Comparison of ENCODE assay signal across 30 mouse cellular contexts in the genomic region with DNA sequence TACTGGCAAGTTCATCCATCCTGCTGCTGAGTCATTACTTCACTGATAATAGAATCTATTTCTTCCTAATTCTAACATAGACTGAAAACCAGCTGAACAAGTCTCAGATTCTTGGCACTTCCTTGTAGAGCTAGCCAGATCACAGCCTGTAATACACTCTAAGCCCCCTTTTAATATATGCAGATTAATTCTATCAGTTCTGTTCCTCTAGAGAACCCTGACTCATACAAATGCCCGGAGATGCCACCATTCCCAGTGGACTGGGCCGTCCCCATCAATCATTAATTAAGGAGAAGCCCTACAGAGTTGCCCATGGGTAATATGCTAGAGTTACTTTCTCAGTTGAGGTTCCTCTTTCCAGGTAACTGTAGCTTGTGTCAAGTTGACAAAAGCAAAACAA. TPM values are rescaled to one million over a fixed set of nuclear protein-coding genes. Genes with fewer than 3 reads are reported as not detected.
DNase-seq lines count a peak whose midpoint lies in the region; ATAC-seq lines count a peak whose summit lies in the region.
"Had no signal": no experiment of that assay in that cellular context is flagged by ENCODE, and none has a peak within 500 bp of the region (broad histone marks: within the 10 kb centered on the region; RNA-seq: fewer than 3 reads in every experiment).

No protein-coding gene starts in this region.

- no peak overlapping the region for H3K9ac ChIP-seq in kidney, embryonic 14.5 days (ENCODE audit: low read depth, low read length)
- no peak overlapping the region for H3K9ac ChIP-seq in midbrain, embryonic 12.5 days (replicated peaks)
- no peak overlapping the region for H3K9ac ChIP-seq in midbrain, embryonic 13.5 days (replicated peaks)
- no peak overlapping the region for H3K9ac ChIP-seq in stomach, embryonic 16.5 days (ENCODE audit: low read length)
- H3K9ac ChIP-seq: embryonic facial prominence, embryonic 15.5 days; forebrain, embryonic 15.5 days; heart, embryonic 13.5 days; hindbrain, embryonic 13.5 days had no signal

- no peaks in the 10 kb centered on the region for H3K27me3 ChIP-seq in kidney, embryonic 14.5 days (ENCODE audit: control insufficient read depth, insufficient read depth, low read length)
- no peaks in the 10 kb centered on the region for H3K27me3 ChIP-seq in midbrain, embryonic 12.5 days
- H3K27me3 ChIP-seq in midbrain, embryonic 13.5 days, result no peaks in the 10 kb centered on the region
- no peaks in the 10 kb centered on the region for H3K27me3 ChIP-seq in stomach, embryonic 16.5 days (ENCODE audit: control insufficient read depth, insufficient read depth, low read length)
- H3K27me3 ChIP-seq: embryonic facial prominence, embryonic 15.5 days; forebrain, embryonic 15.5 days; heart, embryonic 13.5 days; hindbrain, embryonic 13.5 days had no signal

- H3K9me3 ChIP-seq in kidney, embryonic 14.5 days (ENCODE audit: control insufficient read depth, low read length), result no peaks in the 10 kb centered on the region
- no peaks in the 10 kb centered on the region for H3K9me3 ChIP-seq in midbrain, embryonic 12.5 days
- H3K9me3 ChIP-seq in midbrain, embryonic 13.5 days, result no peaks in the 10 kb centered on the region
- H3K9me3 ChIP-seq in stomach, embryonic 16.5 days (replicated peaks; ENCODE audit: control insufficient read depth, low read length), result no peaks in the 10 kb centered on the region
- H3K9me3 ChIP-seq: embryonic facial prominence, embryonic 15.5 days; forebrain, embryonic 10.5 days; forebrain, embryonic 15.5 days; hindbrain, embryonic 13.5 days had no signal

- 68% methylated on average over 2 of the region's 2 CpGs for whole genome bisulfite sequencing in kidney, embryonic 14.5 days
- WGBS in midbrain, embryonic 12.5 days, result 71% methylated on average over 2 of the region's 2 CpGs
- WGBS in midbrain, embryonic 13.5 days, result 68% methylated on average over 2 of the region's 2 CpGs
- WGBS in stomach, embryonic 16.5 days, result 74% methylated on average over 2 of the region's 2 CpGs

- H3K27ac ChIP-seq in kidney, embryonic 14.5 days (ENCODE audit: low read depth, low read length), result no peak overlapping the region
- no peak overlapping the region for H3K27ac ChIP-seq in midbrain, embryonic 12.5 days (replicated peaks)
- no peak overlapping the region for H3K27ac ChIP-seq in midbrain, embryonic 13.5 days
- 0 out of 2 replicates have a peak overlapping the region, but pooled peaks have one; percentile 8 for H3K27ac ChIP-seq in stomach, embryonic 16.5 days (ENCODE audit: low read length)
- H3K27ac ChIP-seq: embryonic facial prominence, embryonic 15.5 days; forebrain, embryonic 10.5 days; forebrain, embryonic 15.5 days; heart, embryonic 13.5 days; hindbrain, embryonic 13.5 days; hindbrain, postnatal 0 days had no signal

- peak; percentile 57; the same call in 1 of the 2 replicates for ATAC-seq in kidney, embryonic 14.5 days (ENCODE audit: low FRiP score, low TSS enrichment)
- peak; percentile 38; the same call in 1 of the 2 replicates for ATAC-seq in midbrain, embryonic 12.5 days (ENCODE audit: low FRiP score, low read depth)
- no peak for ATAC-seq in midbrain, embryonic 13.5 days
- no peak for ATAC-seq in stomach, embryonic 16.5 days (ENCODE audit: insufficient read depth, low FRiP score)
- ATAC-seq: forebrain, embryonic 15.5 days; hindbrain, postnatal 0 days had no signal

- H3K4me3 ChIP-seq in kidney, embryonic 14.5 days (ENCODE audit: low read length), result no peak overlapping the region
- H3K4me3 ChIP-seq in midbrain, embryonic 12.5 days, result no peak overlapping the region
- no peak overlapping the region for H3K4me3 ChIP-seq in midbrain, embryonic 13.5 days (replicated peaks)
- no peak overlapping the region for H3K4me3 ChIP-seq in stomach, embryonic 16.5 days (replicated peaks; ENCODE audit: low read length)
- H3K4me3 ChIP-seq: embryonic facial prominence, embryonic 15.5 days; erythroblast, embryonic 14.5 days; forebrain, embryonic 10.5 days; forebrain, embryonic 15.5 days; heart, embryonic 13.5 days; hindbrain, embryonic 13.5 days had no signal

- H3K4me1 ChIP-seq in kidney, embryonic 14.5 days (ENCODE audit: control insufficient read depth, insufficient read depth, low read length), result no peaks in the 10 kb centered on the region
- H3K4me1 ChIP-seq in midbrain, embryonic 12.5 days, result no peaks in the 10 kb centered on the region
- no peaks in the 10 kb centered on the region for H3K4me1 ChIP-seq in midbrain, embryonic 13.5 days (replicated peaks)
- H3K4me1 ChIP-seq in stomach, embryonic 16.5 days (ENCODE audit: control insufficient read depth, insufficient read depth, low read length), result no peaks in the 10 kb centered on the region
- H3K4me1 ChIP-seq: embryonic facial prominence, embryonic 15.5 days; forebrain, embryonic 10.5 days; forebrain, embryonic 15.5 days; heart, embryonic 13.5 days; hindbrain, embryonic 13.5 days had no signal

- H3K4me2 ChIP-seq in kidney, embryonic 14.5 days (replicated peaks; ENCODE audit: low read depth, low read length), result no peak overlapping the region
- H3K4me2 ChIP-seq in midbrain, embryonic 12.5 days (replicated peaks), result no peak overlapping the region
- H3K4me2 ChIP-seq in midbrain, embryonic 13.5 days (replicated peaks), result no peak overlapping the region
- no peak overlapping the region for H3K4me2 ChIP-seq in stomach, embryonic 16.5 days (ENCODE audit: low read depth, low read length)
- H3K4me2 ChIP-seq: embryonic facial prominence, embryonic 15.5 days; forebrain, embryonic 15.5 days; heart, embryonic 13.5 days; hindbrain, embryonic 13.5 days had no signal

- H3K36me3 ChIP-seq in kidney, embryonic 14.5 days (ENCODE audit: control insufficient read depth, insufficient read depth, low read length), result peaks cover 22% of the 10 kb centered on the region
- peaks cover 29% of the 10 kb centered on the region for H3K36me3 ChIP-seq in midbrain, embryonic 12.5 days
- peaks cover 31% of the 10 kb centered on the region for H3K36me3 ChIP-seq in midbrain, embryonic 13.5 days
- peaks cover 16% of the 10 kb centered on the region for H3K36me3 ChIP-seq in stomach, embryonic 16.5 days (ENCODE audit: control insufficient read depth, insufficient read depth, low read length)

- DNase-seq in heart, adult 11 months, result peak; percentile 7
- no peak for DNase-seq in heart, adult 18-20 months
- no peak for DNase-seq in kidney, adult 8-10 months
- no peak for DNase-seq in yolk sac, embryonic 10.5 days (ENCODE audit: low spot score)
- DNase-seq: adrenal gland, postnatal 10 days; cerebellum, adult 11 months; cerebellum, adult 8-10 months; cerebellum, postnatal 14 days; embryo, embryonic 11 days; gastrocnemius, postnatal 14 days; heart, postnatal 36 days had no signal

RNA-seq across cellular contexts. Expression of a gene that starts 26.3 kb away (rescaled TPM):
- not detected for total RNA-seq in heart, adult 18-20 months (2021)
- 2.6 and 2.7 TPM in 2 replicates for polyA plus RNA-seq in kidney, embryonic 14.5 days (2014; fragmentation: Nextera tagmentation; extraction: Ambion mirVana)
- polyA plus RNA-seq in midbrain, embryonic 12.5 days (2016; fragmentation: Nextera tagmentation; extraction: Ambion mirVana), result not detected in 2 replicates
- polyA plus RNA-seq in midbrain, embryonic 13.5 days (2015; fragmentation: Nextera tagmentation; extraction: Ambion mirVana), result not detected in 2 replicates
- polyA plus RNA-seq in stomach, embryonic 16.5 days (2015; fragmentation: Nextera tagmentation; extraction: Ambion mirVana), result 1.1 and 3.1 TPM in 2 replicates
- total RNA-seq: common myeloid progenitor, adult 5-6 weeks; gastrocnemius, adult 18-20 months; gastrocnemius, postnatal 14 days; heart, postnatal 36 days; hindbrain, postnatal 0 days had no signal
- polyA plus RNA-seq: brain, embryonic 14.5 days; C2C12; embryonic facial prominence, embryonic 11.5 days; embryonic facial prominence, embryonic 15.5 days; erythroblast, embryonic 14.5 days; forebrain, embryonic 10.5 days; forebrain, embryonic 15.5 days; frontal cortex, adult 2 months; gonadal fat pad, adult 2 months; heart, embryonic 13.5 days; heart, postnatal 0 days; hindbrain, embryonic 13.5 days; hindbrain, postnatal 0 days had no signal

RNA-seq across cellular contexts. Expression of a gene that starts 28.0 kb away (rescaled TPM):
- total RNA-seq in heart, adult 18-20 months (2021), result 10 to 100 TPM; 12.8 to 14.4 TPM
- polyA plus RNA-seq in kidney, embryonic 14.5 days (2014; fragmentation: Nextera tagmentation; extraction: Ambion mirVana), result 15.7 and 21.6 TPM in 2 replicates
- 31.8 and 32.1 TPM in 2 replicates for polyA plus RNA-seq in midbrain, embryonic 12.5 days (2016; fragmentation: Nextera tagmentation; extraction: Ambion mirVana)
- polyA plus RNA-seq in midbrain, embryonic 13.5 days (2015; fragmentation: Nextera tagmentation; extraction: Ambion mirVana), result 36.8 and 38.0 TPM in 2 replicates
- polyA plus RNA-seq in stomach, embryonic 16.5 days (2015; fragmentation: Nextera tagmentation; extraction: Ambion mirVana), result 17.0 and 19.6 TPM in 2 replicates

RNA-seq across cellular contexts. Expression of a gene that starts 28.2 kb away (rescaled TPM):
- 10 to 100 TPM; 52.3 to 61.4 TPM for total RNA-seq in heart, adult 18-20 months (2021)
- polyA plus RNA-seq in kidney, embryonic 14.5 days (2014; fragmentation: Nextera tagmentation; extraction: Ambion mirVana), result 85.6 and 123 TPM in 2 replicates
- 63.4 and 64.7 TPM in 2 replicates for polyA plus RNA-seq in midbrain, embryonic 12.5 days (2016; fragmentation: Nextera tagmentation; extraction: Ambion mirVana)
- 61.6 and 68.1 TPM in 2 replicates for polyA plus RNA-seq in midbrain, embryonic 13.5 days (2015; fragmentation: Nextera tagmentation; extraction: Ambion mirVana)
- polyA plus RNA-seq in stomach, embryonic 16.5 days (2015; fragmentation: Nextera tagmentation; extraction: Ambion mirVana), result 67.2 and 70.2 TPM in 2 replicates

Comparison
In these comparisons a context has a peak if more than half of its experiments do, and no peak if none do; other contexts are left out.
1. ATAC-seq: peak in kidney, embryonic 14.5 days (single experiment) and midbrain, embryonic 12.5 days (single experiment); none in midbrain, embryonic 13.5 days (single experiment) and stomach, embryonic 16.5 days (single experiment).